Mouse (Mus musculus): ENCODE data around the gene Frmd6. TPM values are rescaled to one million over a fixed set of nuclear protein-coding genes. Genes with fewer than 3 reads are reported as not detected.

Frmd6 gene
- total RNA-seq, 2 experiments from 2014 or later: 15.0 to 16.8 TPM

GRCm38 (mm10) chr12:70883141-70883540, 57.8 kb downstream of the Frmd6 start:
- intact Hi-C loops (cut with DNase I): no loop called here
- DNase-seq (ENCODE audit: extremely low spot score in 1 of 2, low spot score in 2 of 2): no peak

- intact Hi-C loops (cut with DNase I): no loop called here
- no peak for DNase-seq (ENCODE audit: extremely low spot score in 1 of 2, low spot score in 2 of 2)
Observed at GRCm38 (mm10) chr12:70884113-70884512, 58.8 kb downstream of the Frmd6 start.

- intact Hi-C loops (cut with DNase I): no loop called here
- no peak for DNase-seq (ENCODE audit: extremely low spot score in 1 of 2, low spot score in 2 of 2)
Observed at GRCm38 (mm10) chr12:70884973-70885372, 59.7 kb downstream of the Frmd6 start.

GRCm38 (mm10) chr12:70885576-70885975, 60.3 kb downstream of the Frmd6 start:
- DNase-seq (ENCODE audit: extremely low spot score in 1 of 2, low spot score in 2 of 2): no peak
- intact Hi-C loops (cut with DNase I): no loop called here

- intact Hi-C loops (cut with DNase I): no loop called here
- no peak for DNase-seq (ENCODE audit: extremely low spot score in 1 of 2, low spot score in 2 of 2)
Observed at GRCm38 (mm10) chr12:70890405-70890804, 65.1 kb downstream of the Frmd6 start.

GRCm38 (mm10) chr12:70890874-70891470, 65.7 kb downstream of the Frmd6 start:
- no peak for DNase-seq (ENCODE audit: extremely low spot score in 1 of 2, low spot score in 2 of 2)
- intact Hi-C loops (cut with DNase I): no loop called here

- intact Hi-C loops (cut with DNase I): no loop called here
- no peak for DNase-seq (ENCODE audit: extremely low spot score in 1 of 2, low spot score in 2 of 2)
Observed at GRCm38 (mm10) chr12:70895275-70895674, 70.0 kb downstream of the Frmd6 start.

GRCm38 (mm10) chr12:70896068-70896467, 70.8 kb downstream of the Frmd6 start:
- intact Hi-C loops (cut with DNase I): no loop called here
- DNase-seq (ENCODE audit: extremely low spot score in 1 of 2, low spot score in 2 of 2): no peak

GRCm38 (mm10) chr12:70897434-70897833, 72.1 kb downstream of the Frmd6 start:
- DNase-seq (ENCODE audit: extremely low spot score in 1 of 2, low spot score in 2 of 2): no peak
- intact Hi-C loops (cut with DNase I): no loop called here

- no peak for DNase-seq (ENCODE audit: extremely low spot score in 1 of 2, low spot score in 2 of 2)
- intact Hi-C loops (cut with DNase I): no loop called here
Observed at GRCm38 (mm10) chr12:70898450-70898849, 73.1 kb downstream of the Frmd6 start.

GRCm38 (mm10) chr12:70904471-70904870, 79.2 kb downstream of the Frmd6 start:
- intact Hi-C loops (cut with DNase I): loop anchor here (10.0 kb wide), 1 partner anchor 190 kb away; no protein-coding TSS in a partner anchor

GRCm38 (mm10) chr12:70906867-70907266, 81.6 kb downstream of the Frmd6 start:
- intact Hi-C loops (cut with DNase I): loop anchor here (10.0 kb wide), 1 partner anchor 192 kb away; no protein-coding TSS in a partner anchor
- DNase-seq (ENCODE audit: extremely low spot score in 1 of 2, low spot score in 2 of 2): no peak

More at GRCm38 (mm10) chr12:70904471-70904870, 79.2 kb downstream of the Frmd6 start:
- DNase-seq (ENCODE audit: extremely low spot score in 1 of 2, low spot score in 2 of 2): no peak

GRCm38 (mm10) chr12:70907651-70908050, 82.3 kb downstream of the Frmd6 start:
- no peak for DNase-seq (ENCODE audit: extremely low spot score in 1 of 2, low spot score in 2 of 2)
- intact Hi-C loops (cut with DNase I): loop anchor here (2.0 to 10.0 kb wide), 2 partner anchors 77 to 193 kb away; no protein-coding TSS in a partner anchor

- intact Hi-C loops (cut with DNase I): loop anchor here (2.0 to 10.0 kb wide), 2 partner anchors 77 to 193 kb away; no protein-coding TSS in a partner anchor
- DNase-seq (ENCODE audit: extremely low spot score in 1 of 2, low spot score in 2 of 2): no peak
Observed at GRCm38 (mm10) chr12:70908076-70908475, 82.8 kb downstream of the Frmd6 start.

- intact Hi-C loops (cut with DNase I): loop anchor here (1.0 kb wide), 1 partner anchor 415 kb away; no protein-coding TSS in a partner anchor
- DNase-seq (ENCODE audit: extremely low spot score in 1 of 2, low spot score in 2 of 2): peak; percentile 60 to 83
Observed at GRCm38 (mm10) chr12:70910241-70910720, 85.0 kb downstream of the Frmd6 start.

- intact Hi-C loops (cut with DNase I): no loop called here
Observed at GRCm38 (mm10) chr12:70911029-70911428, 85.7 kb downstream of the Frmd6 start.

GRCm38 (mm10) chr12:70911676-70912379, 86.5 kb downstream of the Frmd6 start:
- DNase-seq (ENCODE audit: extremely low spot score in 1 of 2, low spot score in 2 of 2): no peak
- intact Hi-C loops (cut with DNase I): no loop called here

More at GRCm38 (mm10) chr12:70911029-70911428, 85.7 kb downstream of the Frmd6 start:
- DNase-seq (ENCODE audit: extremely low spot score in 1 of 2, low spot score in 2 of 2): peak; percentile 75 to 87

- intact Hi-C loops (cut with DNase I): no loop called here
Observed at GRCm38 (mm10) chr12:70913429-70913828, 88.1 kb downstream of the Frmd6 start.

GRCm38 (mm10) chr12:70914387-70914786, 89.1 kb downstream of the Frmd6 start:
- peak in 1 of 2 experiments; percentile 58 for DNase-seq (ENCODE audit: extremely low spot score in 1 of 2, low spot score in 2 of 2)
- intact Hi-C loops (cut with DNase I): no loop called here

More at GRCm38 (mm10) chr12:70913429-70913828, 88.1 kb downstream of the Frmd6 start:
- peak in 1 of 2 experiments; percentile 75 for DNase-seq (ENCODE audit: extremely low spot score in 1 of 2, low spot score in 2 of 2)

- no peak for DNase-seq (ENCODE audit: extremely low spot score in 1 of 2, low spot score in 2 of 2)
- intact Hi-C loops (cut with DNase I): no loop called here
Observed at GRCm38 (mm10) chr12:70929781-70930180, 104.5 kb downstream of the Frmd6 start.
